In the genomic region with DNA sequence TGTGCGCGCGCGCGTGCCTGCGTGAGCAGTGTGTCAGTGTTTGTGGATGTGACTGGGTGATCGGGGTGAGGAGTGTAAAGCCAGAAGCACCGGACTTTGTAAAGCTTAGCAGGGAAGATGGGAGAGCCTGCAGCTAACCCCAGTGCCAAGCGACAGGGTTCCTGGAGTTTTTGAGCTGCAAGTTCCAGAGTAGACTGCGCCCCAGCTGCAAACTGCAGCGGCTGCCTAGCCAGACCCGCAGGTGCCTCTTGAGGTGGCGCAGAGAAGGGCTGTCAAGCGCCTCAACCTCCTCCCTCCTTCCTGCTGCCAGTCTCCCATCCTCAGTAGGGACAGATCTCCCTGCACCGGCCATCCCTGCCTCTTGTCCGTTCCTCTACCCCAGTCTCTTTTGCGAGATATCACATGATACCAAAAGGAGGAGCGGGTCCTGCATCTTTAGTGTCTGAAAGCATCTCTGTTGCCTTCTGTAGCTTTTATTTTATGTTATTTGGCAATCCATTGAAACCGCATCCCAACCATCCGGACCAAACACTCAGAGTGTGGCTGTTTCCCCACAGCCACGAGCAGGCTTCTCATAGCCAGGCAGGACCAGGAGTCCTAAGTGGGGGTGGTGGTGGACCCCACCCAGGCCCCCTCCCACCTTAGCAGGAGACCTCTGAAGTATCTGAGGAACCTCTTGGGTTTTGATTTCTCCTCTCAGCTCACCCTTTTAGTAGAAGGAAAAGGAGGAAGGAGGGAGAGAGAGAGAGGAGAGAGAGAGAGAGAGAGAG, we compare ENCODE assay signal across 9 mouse cellular contexts. TPM values are rescaled to one million over a fixed set of nuclear protein-coding genes. Genes with fewer than 3 reads are reported as not detected.
DNase-seq lines count a peak whose midpoint lies in the region; ATAC-seq and TF ChIP-seq lines count a peak whose summit lies in the region.
"Had no signal": no experiment of that assay in that cellular context is flagged by ENCODE, and none has a peak within 500 bp of the region (broad histone marks: within the 10 kb centered on the region; RNA-seq: fewer than 3 reads in every experiment).

No protein-coding gene starts in this region.

- no peak for DNase-seq in heart, adult 11 months
- no peak for DNase-seq in ES-E14 (ENCODE audit: low read depth, low spot score)
- DNase-seq in hindbrain, embryonic 11.5 days (ENCODE audit: low spot score) = peak; percentile 46
- peak; percentile 38 for DNase-seq in midbrain, postnatal 0 days (ENCODE audit: low spot score)
- DNase-seq in spleen, postnatal 14 days (ENCODE audit: low spot score in 2 of 2) = no peak
- no peak for DNase-seq in layer of hippocampus, adult 11-12 months (ENCODE audit: low spot score)

- 9% methylated on average over 21 of the region's 21 CpGs for WGBS in heart, embryonic 12.5 days
- WGBS in hindbrain, embryonic 11.5 days = 6% methylated on average over 21 of the region's 21 CpGs
- 5% methylated on average over 21 of the region's 21 CpGs for WGBS in midbrain, postnatal 0 days

- H3K4me1 ChIP-seq in heart, embryonic 12.5 days (replicated peaks) = peaks cover 21% of the 10 kb centered on the region
- peaks cover 0 to 13% of the 10 kb centered on the region in 2 experiments; a peak in 2 of 4 replicates for H3K4me1 ChIP-seq in ES-E14 (ENCODE audit: control insufficient read depth in 2 of 2, insufficient read depth in 2 of 2, low read length in 2 of 2, poor library complexity in 1 of 2)
- H3K4me1 ChIP-seq in cortical plate, adult 2 months (ENCODE audit: control insufficient read depth, insufficient read depth, low read length) = peaks cover 8% of the 10 kb centered on the region
- peaks cover 6% of the 10 kb centered on the region for H3K4me1 ChIP-seq in hindbrain, embryonic 11.5 days (replicated peaks; ENCODE audit: control insufficient read depth, insufficient read depth, low read length)
- H3K4me1 ChIP-seq in midbrain, postnatal 0 days (ENCODE audit: insufficient read depth, low read length) = peaks cover 10% of the 10 kb centered on the region

- TF ChIP-seq CTCF in cortical plate, adult 2 months (IDR thresholded peaks at IDR 0.05; ENCODE audit: extremely low read depth, insufficient read depth, low read length) = no peak
- TF ChIP-seq CTCF in midbrain, postnatal 0 days (IDR thresholded peaks at IDR 0.05) = peak; percentile 11; the same call in 1 of the 2 replicates

- TF ChIP-seq POLR2A in cortical plate, adult 2 months (IDR thresholded peaks at IDR 0.05; ENCODE audit: extremely low read depth, insufficient read depth, low read length) = peak; percentile 23; the same call in 1 of the 2 replicates

- in situ Hi-C loops in ES-E14 (cut with MboI; ENCODE audit: low sequenced_read_pairs in 2 of 2, unreplicated experiment in 2 of 2) = no loop called here

- 0 out of 2 replicates have a peak overlapping the region, but pooled peaks have one; percentile 55 for H3K9ac ChIP-seq in heart, embryonic 12.5 days
- H3K9ac ChIP-seq in ES-E14 (ENCODE audit: insufficient read depth, low read depth, low read length, poor library complexity, severe bottlenecking) = no peak overlapping the region
- no peak overlapping the region for H3K9ac ChIP-seq in hindbrain, embryonic 11.5 days (ENCODE audit: low read depth, low read length)
- 0 out of 2 replicates have a peak overlapping the region, but pooled peaks have one; percentile 13 for H3K9ac ChIP-seq in midbrain, postnatal 0 days (replicated peaks; ENCODE audit: low read length, poor library complexity, severe bottlenecking)

- peaks cover 49% of the 10 kb centered on the region for H3K27me3 ChIP-seq in heart, embryonic 12.5 days (replicated peaks)
- H3K27me3 ChIP-seq in hindbrain, embryonic 11.5 days (ENCODE audit: control insufficient read depth, insufficient read depth, low read length) = peaks cover 26% of the 10 kb centered on the region
- no peaks in the 10 kb centered on the region for H3K27me3 ChIP-seq in midbrain, postnatal 0 days (ENCODE audit: insufficient read depth, low read length)

- H3K9me3 ChIP-seq in heart, embryonic 12.5 days (replicated peaks) = no peaks in the 10 kb centered on the region
- no peaks in the 10 kb centered on the region for H3K9me3 ChIP-seq in ES-E14 (ENCODE audit: control insufficient read depth, insufficient read depth, low read depth, low read length)
- no peaks in the 10 kb centered on the region for H3K9me3 ChIP-seq in hindbrain, embryonic 11.5 days (ENCODE audit: control insufficient read depth, low read length)
- H3K9me3 ChIP-seq in midbrain, postnatal 0 days (ENCODE audit: low read length) = no peaks in the 10 kb centered on the region

- no peaks in the 10 kb centered on the region for H3K36me3 ChIP-seq in heart, embryonic 12.5 days
- H3K36me3 ChIP-seq in ES-E14 (ENCODE audit: control insufficient read depth, insufficient read depth, low read length, poor library complexity, severe bottlenecking) = no peaks in the 10 kb centered on the region
- no peaks in the 10 kb centered on the region for H3K36me3 ChIP-seq in hindbrain, embryonic 11.5 days (ENCODE audit: control insufficient read depth, insufficient read depth, low read length)
- H3K36me3 ChIP-seq in midbrain, postnatal 0 days (ENCODE audit: insufficient read depth, low read length) = no peaks in the 10 kb centered on the region

- no peak for ATAC-seq in heart, embryonic 12.5 days (ENCODE audit: insufficient number of reproducible peaks, low FRiP score)
- ATAC-seq in hindbrain, embryonic 11.5 days (ENCODE audit: low FRiP score) = no peak
- ATAC-seq in midbrain, postnatal 0 days (ENCODE audit: low FRiP score) = no peak

- peak overlapping the region; percentile 92 for H3K4me2 ChIP-seq in heart, embryonic 12.5 days
- H3K4me2 ChIP-seq in hindbrain, embryonic 11.5 days (replicated peaks; ENCODE audit: low read depth, low read length) = peak overlapping the region; percentile 33; the same call in 1 of the 2 replicates
- peak overlapping the region; percentile 87 for H3K4me2 ChIP-seq in midbrain, postnatal 0 days (ENCODE audit: low read depth, low read length, poor library complexity, severe bottlenecking)

- peak overlapping the region; percentile 59 for H3K4me3 ChIP-seq in heart, embryonic 12.5 days
- H3K4me3 ChIP-seq in ES-E14 (ENCODE audit: insufficient read depth in 1 of 2, low read depth in 1 of 2, low read length in 2 of 2, poor library complexity in 1 of 2, severe bottlenecking in 1 of 2) = peak overlapping the region; percentile 4 to 10; a peak in 2 of 4 replicates
- H3K4me3 ChIP-seq in cortical plate, adult 2 months (ENCODE audit: insufficient read depth, low read length) = peak overlapping the region; percentile 92
- peak overlapping the region; percentile 17; the same call in 1 of the 2 replicates for H3K4me3 ChIP-seq in hindbrain, embryonic 11.5 days (ENCODE audit: low read depth, low read length)
- H3K4me3 ChIP-seq in midbrain, postnatal 0 days (ENCODE audit: low read depth, low read length) = peak overlapping the region; percentile 42

- no peak overlapping the region for H3K27ac ChIP-seq in heart, embryonic 12.5 days (ENCODE audit: poor library complexity, severe bottlenecking)
- H3K27ac ChIP-seq in ES-E14 (ENCODE audit: insufficient read depth, low read depth, low read length, poor library complexity, severe bottlenecking) = no peak overlapping the region
- H3K27ac ChIP-seq in cortical plate, adult 2 months (ENCODE audit: insufficient read depth, low read length) = peak overlapping the region; percentile 60
- H3K27ac ChIP-seq in hindbrain, embryonic 11.5 days (ENCODE audit: low read depth, low read length) = no peak overlapping the region
- peak overlapping the region; percentile 0; the same call in 1 of the 2 replicates for H3K27ac ChIP-seq in midbrain, postnatal 0 days (ENCODE audit: low read depth, low read length)

TF ChIP-seq in ES-E14, 5 proteins besides CTCF, POLR2A, EP300 and RAD21:
- TF ChIP-seq CHD2 (IDR thresholded peaks at IDR 0.05; ENCODE audit: low read depth, low read length) (no peak), MAFK (IDR thresholded peaks at IDR 0.05; ENCODE audit: insufficient read depth, low read depth, low read length) (no peak), ZNF384 (IDR thresholded peaks at IDR 0.05; ENCODE audit: low read depth, low read length) (no peak), ZC3H11A (IDR thresholded peaks at IDR 0.05; ENCODE audit: borderline replicate concordance, low read depth, low read length) (no peak), HCFC1 (IDR thresholded peaks at IDR 0.05; ENCODE audit: borderline replicate concordance, insufficient read depth, low read length) (no peak)

RNA-seq across cellular contexts. Expression of gene Pde10a, which starts 1.0 kb away (rescaled TPM):
- 1.4 and 1.7 TPM in 2 replicates for polyA plus RNA-seq in heart, embryonic 12.5 days (2016; fragmentation: Nextera tagmentation; extraction: Ambion mirVana)
- 1.4 and 2.6 TPM in 2 replicates for total RNA-seq in ES-E14 (2012; rRNA removed)
- 24.0 and 71.9 TPM in 2 replicates for polyA plus RNA-seq in cortical plate, adult 2 months (2012; rRNA removed)
- 5.7 and 7.6 TPM in 2 replicates for polyA plus RNA-seq in hindbrain, embryonic 11.5 days (2014; fragmentation: Nextera tagmentation; extraction: Ambion mirVana)
- 40.3 and 42.3 TPM in 2 replicates for total RNA-seq in midbrain, postnatal 0 days (2014; rRNA removed)
- polyA plus RNA-seq in midbrain, postnatal 0 days (2015; fragmentation: Nextera tagmentation; extraction: Ambion mirVana) = 7.8 and 8.6 TPM in 2 replicates
- total RNA-seq: neutrophil, adult 5-6 weeks had no signal

RNA-seq across cellular contexts. Expression of gene Gm17087, which starts 40.6 kb away (rescaled TPM):
- polyA plus RNA-seq in heart, embryonic 12.5 days (2016; fragmentation: Nextera tagmentation; extraction: Ambion mirVana) = not detected in 2 replicates
- not detected in 2 replicates for total RNA-seq in ES-E14 (2012; rRNA removed)
- polyA plus RNA-seq in cortical plate, adult 2 months (2012; rRNA removed) = not detected in 2 replicates
- polyA plus RNA-seq in hindbrain, embryonic 11.5 days (2014; fragmentation: Nextera tagmentation; extraction: Ambion mirVana) = not detected in 2 replicates
- total RNA-seq in midbrain, postnatal 0 days (2014; rRNA removed) = not detected in 2 replicates
- polyA plus RNA-seq in midbrain, postnatal 0 days (2015; fragmentation: Nextera tagmentation; extraction: Ambion mirVana) = not detected in 2 replicates
- total RNA-seq: neutrophil, adult 5-6 weeks had no signal

Comparison
In these comparisons a context has a peak if more than half of its experiments do, and no peak if none do; other contexts are left out.
1. H3K27ac ChIP-seq: peak in cortical plate, adult 2 months (single experiment) and midbrain, postnatal 0 days (single experiment); none in heart, embryonic 12.5 days (single experiment), ES-E14 (single experiment) and hindbrain, embryonic 11.5 days (single experiment).
2. H3K4me2 ChIP-seq: peak in every context shown above with its lines; median percentile 92 in heart, embryonic 12.5 days; 87 in midbrain, postnatal 0 days; 33 in hindbrain, embryonic 11.5 days.
3. H3K4me3 ChIP-seq: peak in every context shown above with its lines; median percentile 92 in cortical plate, adult 2 months; 59 in heart, embryonic 12.5 days; 42 in midbrain, postnatal 0 days; 17 in hindbrain, embryonic 11.5 days; 7 in ES-E14.
4. H3K9ac ChIP-seq: peak in heart, embryonic 12.5 days (single experiment) and midbrain, postnatal 0 days (single experiment); none in ES-E14 (single experiment) and hindbrain, embryonic 11.5 days (single experiment).
5. DNase-seq: peak in hindbrain, embryonic 11.5 days (single experiment) and midbrain, postnatal 0 days (single experiment); none in heart, adult 11 months (single experiment), ES-E14 (single experiment), spleen, postnatal 14 days (0 of 2) and layer of hippocampus, adult 11-12 months (single experiment).